8 mouse cellular contexts compared by ENCODE assay signal in genomic region chr11:22859633-22860334, GRCm38 (mm10). TPM values are rescaled to one million over a fixed set of nuclear protein-coding genes. Genes with fewer than 3 reads are reported as not detected.
DNase-seq lines count a peak whose midpoint lies in the region; ATAC-seq and TF ChIP-seq lines count a peak whose summit lies in the region.

No protein-coding gene starts in this region.

- WGBS in bone marrow, adult 2 months: under 1% methylated on average over 54 of the region's 55 CpGs
- WGBS in forebrain, embryonic 12.5 days: under 1% methylated on average over 32 of the region's 55 CpGs
- WGBS in heart, postnatal 0 days: under 1% methylated on average over 48 of the region's 55 CpGs
- WGBS in lung, adult 2 months: under 1% methylated on average over 55 of the region's 55 CpGs
- WGBS in neural tube, embryonic 15.5 days: under 1% methylated on average over 51 of the region's 55 CpGs

- peaks cover 72% of the 10 kb centered on the region for H3K27me3 ChIP-seq in forebrain, embryonic 12.5 days
- H3K27me3 ChIP-seq in heart, postnatal 0 days (ENCODE audit: control insufficient read depth, insufficient read depth, low read length): no peaks in the 10 kb centered on the region
- peaks cover 63% of the 10 kb centered on the region for H3K27me3 ChIP-seq in neural tube, embryonic 15.5 days (replicated peaks)

- peak overlapping the region; percentile 99 for H3K4me2 ChIP-seq in forebrain, embryonic 12.5 days
- H3K4me2 ChIP-seq in heart, postnatal 0 days (ENCODE audit: low read depth, low read length): peak overlapping the region; percentile 99
- peak overlapping the region; percentile 99 for H3K4me2 ChIP-seq in neural tube, embryonic 15.5 days

- H3K9ac ChIP-seq in forebrain, embryonic 12.5 days: peak overlapping the region; percentile 65
- H3K9ac ChIP-seq in heart, postnatal 0 days (replicated peaks; ENCODE audit: low read depth, low read length): peak overlapping the region; percentile 70
- peak overlapping the region; percentile 55 for H3K9ac ChIP-seq in neural tube, embryonic 15.5 days (replicated peaks)

- no peak; the same call in 1 of the 2 replicates for TF ChIP-seq CTCF in bone marrow, adult 2 months (IDR thresholded peaks at IDR 0.05; ENCODE audit: control insufficient read depth, insufficient read depth, low read length)
- no peak for TF ChIP-seq CTCF in heart, postnatal 0 days (IDR thresholded peaks at IDR 0.05; ENCODE audit: low read depth)
- no peak for TF ChIP-seq CTCF in lung, adult 2 months (IDR thresholded peaks at IDR 0.05; ENCODE audit: insufficient read depth, low read length)

- ATAC-seq in CD4-positive, CD25-positive, alpha-beta regulatory T cell, adult 4 months: peak; percentile 64
- ATAC-seq in forebrain, embryonic 12.5 days (ENCODE audit: low FRiP score): peak; percentile 93
- peak; percentile 94 for ATAC-seq in heart, postnatal 0 days (ENCODE audit: insufficient read depth, low read depth)
- peak; percentile 91 for ATAC-seq in neural tube, embryonic 15.5 days (ENCODE audit: low FRiP score)

- TF ChIP-seq POLR2A in bone marrow, adult 2 months (IDR thresholded peaks at IDR 0.05; ENCODE audit: borderline replicate concordance, control insufficient read depth, low read depth, low read length): peak; percentile 88; the same call in 1 of the 2 replicates
- TF ChIP-seq POLR2A in lung, adult 2 months (IDR thresholded peaks at IDR 0.05; ENCODE audit: borderline replicate concordance, extremely low read depth, low read depth, low read length): peak; percentile 81; the same call in 1 of the 2 replicates

- H3K4me1 ChIP-seq in bone marrow, adult 2 months (ENCODE audit: control insufficient read depth, insufficient read depth, low read length): peaks cover 3% of the 10 kb centered on the region; the same call in 1 of the 2 replicates
- H3K4me1 ChIP-seq in forebrain, embryonic 12.5 days: peaks cover 37% of the 10 kb centered on the region
- peaks cover 16% of the 10 kb centered on the region for H3K4me1 ChIP-seq in heart, postnatal 0 days (ENCODE audit: control insufficient read depth, insufficient read depth)
- H3K4me1 ChIP-seq in lung, adult 2 months (ENCODE audit: control insufficient read depth, insufficient read depth, low read length): peaks cover 15% of the 10 kb centered on the region
- H3K4me1 ChIP-seq in neural tube, embryonic 15.5 days: peaks cover 27% of the 10 kb centered on the region

- peak; percentile 90 for DNase-seq in heart, postnatal 0 days (ENCODE audit: low spot score)
- peak; percentile 93 to 95 for DNase-seq in kidney, postnatal 4 days
- peak; percentile 93 for DNase-seq in lung, adult 2 months
- peak; percentile 82 for DNase-seq in testis, postnatal 14 days (ENCODE audit: low spot score)

- H3K4me3 ChIP-seq in bone marrow, adult 2 months (replicated peaks; ENCODE audit: control insufficient read depth, low read depth, low read length): peak overlapping the region; percentile 92
- peak overlapping the region; percentile 75 for H3K4me3 ChIP-seq in forebrain, embryonic 12.5 days (replicated peaks)
- H3K4me3 ChIP-seq in heart, postnatal 0 days (ENCODE audit: low read depth, low read length): peak overlapping the region; percentile 76
- H3K4me3 ChIP-seq in lung, adult 2 months (replicated peaks; ENCODE audit: extremely low read depth, low read depth, low read length): peak overlapping the region; percentile 86
- H3K4me3 ChIP-seq in neural tube, embryonic 15.5 days (replicated peaks): peak overlapping the region; percentile 63

- no peaks in the 10 kb centered on the region for H3K9me3 ChIP-seq in forebrain, embryonic 12.5 days
- H3K9me3 ChIP-seq in heart, postnatal 0 days (replicated peaks; ENCODE audit: control insufficient read depth, low read length): no peaks in the 10 kb centered on the region
- no peaks in the 10 kb centered on the region for H3K9me3 ChIP-seq in neural tube, embryonic 15.5 days (replicated peaks)

- TF ChIP-seq EP300 in heart, postnatal 0 days (IDR thresholded peaks at IDR 0.05; ENCODE audit: low read depth): no peak

- H3K27ac ChIP-seq in bone marrow, adult 2 months (ENCODE audit: control insufficient read depth, insufficient read depth, low read depth, low read length, poor library complexity): peak overlapping the region; percentile 92
- H3K27ac ChIP-seq in forebrain, embryonic 12.5 days: no peak overlapping the region
- peak overlapping the region; percentile 88 for H3K27ac ChIP-seq in heart, postnatal 0 days (ENCODE audit: low read depth)
- peak overlapping the region; percentile 64 for H3K27ac ChIP-seq in neural tube, embryonic 15.5 days (replicated peaks)

- H3K36me3 ChIP-seq in forebrain, embryonic 12.5 days (replicated peaks): no peaks in the 10 kb centered on the region
- H3K36me3 ChIP-seq in heart, postnatal 0 days (replicated peaks; ENCODE audit: control insufficient read depth, insufficient read depth, low read length): no peaks in the 10 kb centered on the region
- H3K36me3 ChIP-seq in neural tube, embryonic 15.5 days: no peaks in the 10 kb centered on the region

RNA-seq across cellular contexts. Expression of gene B3gnt2, which starts 1.0 kb away (rescaled TPM):
- polyA plus RNA-seq in CD4-positive, CD25-positive, alpha-beta regulatory T cell, adult 4 months (2017; shearing (Covaris generic)): 10 to 100 TPM in 1 of 2 experiments, 1 to 10 TPM in 1; 7.0 to 16.4 TPM
- 0.54 and 6.2 TPM in 2 replicates for polyA plus RNA-seq in bone marrow, adult 2 months (2011; ENCODE audit: insufficient read depth, insufficient read length, low replicate concordance, missing spikeins)
- 2.6 and 3.5 TPM in 2 replicates for polyA plus RNA-seq in forebrain, embryonic 12.5 days (2016; fragmentation: Nextera tagmentation; extraction: Ambion mirVana)
- total RNA-seq in heart, postnatal 0 days (2014; rRNA removed; ENCODE audit: low replicate concordance): 14.3 and 22.6 TPM in 2 replicates
- polyA plus RNA-seq in heart, postnatal 0 days (2015; fragmentation: Nextera tagmentation; extraction: Ambion mirVana): 5.1 and 5.9 TPM in 2 replicates
- polyA plus RNA-seq in lung, adult 2 months (2012; rRNA removed): 16.7 and 18.6 TPM in 2 replicates
- polyA plus RNA-seq in neural tube, embryonic 15.5 days (2015; fragmentation: Nextera tagmentation; extraction: Ambion mirVana): 2.3 and 5.5 TPM in 2 replicates
